Comparison of ENCODE assay signal across 8 mouse cellular contexts in the genomic region with DNA sequence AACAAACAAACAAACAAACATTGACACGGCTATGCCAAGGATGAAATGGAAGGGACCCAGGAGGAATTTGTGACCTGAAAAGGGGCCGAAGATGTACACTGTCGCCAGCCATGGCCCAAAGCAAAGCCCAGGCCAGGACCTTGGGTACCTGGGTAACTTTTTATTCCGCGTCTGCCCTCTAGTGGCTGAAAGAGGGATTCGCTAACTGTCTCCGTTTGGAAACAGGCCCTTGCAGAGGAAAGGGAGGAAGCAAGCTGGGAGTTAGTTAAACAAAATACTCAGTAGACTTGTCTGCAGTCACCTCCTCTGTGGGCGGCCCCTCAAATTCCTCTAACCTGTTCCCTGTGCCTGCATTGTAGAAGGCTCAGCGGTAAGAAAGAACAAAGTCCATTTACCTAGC.
DNase-seq lines count a peak whose midpoint lies in the region; ATAC-seq lines count a peak whose summit lies in the region.

No protein-coding gene starts in this region.

- no peak for ATAC-seq in cerebellum, adult (ENCODE audit: insufficient number of reproducible peaks, low FRiP score, low TSS enrichment)
- ATAC-seq in erythroid progenitor cell, adult 5-6 weeks (replicated peaks; ENCODE audit: low FRiP score, poor library complexity, severe bottlenecking) = 0 out of 2 replicates have a peak, but pooled peaks have one; percentile 42
- ATAC-seq in hematopoietic stem cell, adult 5-6 weeks (replicated peaks in 1 of 2; ENCODE audit: insufficient read depth in 1 of 2, low FRiP score in 2 of 2, low TSS enrichment in 1 of 2, low read depth in 1 of 2, poor library complexity in 2 of 2, severe bottlenecking in 2 of 2) = peak; percentile 56 to 57; a peak in 2 of 4 replicates

- DNase-seq in cerebellum, adult 11 months = peak; percentile 34
- peak; percentile 75 to 77 for DNase-seq in adrenal gland, postnatal 36 days
- peak; percentile 55 for DNase-seq in layer of hippocampus, adult 9-10 months (ENCODE audit: low spot score)
- DNase-seq in lung, postnatal 14 days = peak; percentile 75
- DNase-seq in right cerebral cortex, postnatal 14 days = peak; percentile 70
